Mouse (Mus musculus) left cerebral cortex, postnatal 36 days (tissue): ENCODE measurements around the gene Spred1. TPM values are rescaled to one million over a fixed set of nuclear protein-coding genes. Genes with fewer than 3 reads are reported as not detected.
"Not testable (repeated sequence)": the region's sequence is repeated elsewhere in the genome, so short reads cannot be mapped to it uniquely, and the experiment has no call there.

Source experiments
- DNase-seq, 2 experiments: peaks; one replicate each; pipeline ENCODE4 v3.0.0; 2021 to 2022; ENCODE audit warnings: low spot score in 2 of 2, mixed read lengths in 1 of 2
- intact Hi-C: fragments of 180-260 bp; cut with DNase I; formaldehyde crosslinking; loops from one replicate; pipeline ENCODE4 v1.15.1; 2025
- total RNA-seq, 2 experiments: library from RNA; stranded (reverse); gene quantifications; 2 replicates each; pipeline ENCODE4 v1.2.3; 2021

Spred1 gene
- total RNA-seq, 2 experiments from 2014 or later, result 121 to 162 TPM

GRCm38 (mm10) chr2:117118516-117118915 lies 2.7 kb upstream of the Spred1 start:
- intact Hi-C loops, result no loop called here
- DNase-seq, result no peak

GRCm38 (mm10) chr2:117119291-117120245 lies 1.6 kb upstream of the Spred1 start:
- intact Hi-C loops, result loop anchor here (1.0 to 2.0 kb wide), 5 partner anchors 101 to 219 kb away; no protein-coding TSS in a partner anchor
- DNase-seq, result peak; percentile 85 to 87

GRCm38 (mm10) chr2:117120246-117121211 lies 645 bp upstream of the Spred1 start:
- peak; percentile 92 for DNase-seq
- intact Hi-C loops, result loop anchor here (1.0 to 2.0 kb wide), 5 partner anchors 102 to 220 kb away; no protein-coding TSS in a partner anchor

- intact Hi-C loops, result loop anchor here (2.0 kb wide), 4 partner anchors 59 to 207 kb away; no protein-coding TSS in a partner anchor
- DNase-seq, result no peak
Measured at GRCm38 (mm10) chr2:117121984-117122605, 921 bp downstream of the Spred1 start.

- DNase-seq, result peak; percentile 39 to 42
- intact Hi-C loops, result loop anchor here (2.0 kb wide), 1 partner anchor 58 kb away; no protein-coding TSS in a partner anchor
Measured at GRCm38 (mm10) chr2:117122701-117123337, 1.6 kb downstream of the Spred1 start.

GRCm38 (mm10) chr2:117123701-117124100 lies 2.5 kb downstream of the Spred1 start:
- intact Hi-C loops, result loop anchor here (2.0 kb wide), 1 partner anchor 57 kb away; no protein-coding TSS in a partner anchor
- DNase-seq, result no peak

- no peak for DNase-seq
- intact Hi-C loops, result no loop called here
Measured at GRCm38 (mm10) chr2:117124839-117125238, 3.7 kb downstream of the Spred1 start.

- intact Hi-C loops, result no loop called here
- no peak for DNase-seq
Measured at GRCm38 (mm10) chr2:117129156-117129555, 8.0 kb downstream of the Spred1 start.

GRCm38 (mm10) chr2:117131041-117131440 lies 9.9 kb downstream of the Spred1 start:
- not testable (repeated sequence) for DNase-seq

GRCm38 (mm10) chr2:117131910-117132309 lies 10.7 kb downstream of the Spred1 start:
- intact Hi-C loops, result no loop called here
- DNase-seq, result no peak

More at GRCm38 (mm10) chr2:117131041-117131440, 9.9 kb downstream of the Spred1 start:
- intact Hi-C loops, result not testable (repeated sequence)

GRCm38 (mm10) chr2:117133541-117133940 lies 12.4 kb downstream of the Spred1 start:
- no peak for DNase-seq
- intact Hi-C loops, result no loop called here

GRCm38 (mm10) chr2:117137751-117138150 lies 16.6 kb downstream of the Spred1 start:
- intact Hi-C loops, result no loop called here

GRCm38 (mm10) chr2:117138932-117139331 lies 17.8 kb downstream of the Spred1 start:
- intact Hi-C loops, result no loop called here
- no peak for DNase-seq

More at GRCm38 (mm10) chr2:117137751-117138150, 16.6 kb downstream of the Spred1 start:
- no peak for DNase-seq

- DNase-seq, result no peak
- intact Hi-C loops, result no loop called here
Measured at GRCm38 (mm10) chr2:117139977-117140376, 18.8 kb downstream of the Spred1 start.

- DNase-seq, result no peak
- intact Hi-C loops, result no loop called here
Measured at GRCm38 (mm10) chr2:117143106-117143505, 21.9 kb downstream of the Spred1 start.

- no peak for DNase-seq
- intact Hi-C loops, result no loop called here
Measured at GRCm38 (mm10) chr2:117146026-117146425, 24.9 kb downstream of the Spred1 start.

GRCm38 (mm10) chr2:117146617-117147016 lies 25.4 kb downstream of the Spred1 start:
- intact Hi-C loops, result no loop called here

GRCm38 (mm10) chr2:117152161-117152560 lies 31.0 kb downstream of the Spred1 start:
- no peak for DNase-seq
- intact Hi-C loops, result no loop called here

More at GRCm38 (mm10) chr2:117146617-117147016, 25.4 kb downstream of the Spred1 start:
- no peak for DNase-seq

- no peak for DNase-seq
- intact Hi-C loops, result no loop called here
Measured at GRCm38 (mm10) chr2:117168379-117168778, 47.2 kb downstream of the Spred1 start.
